Comparison of ENCODE assay signal across 31 mouse cellular contexts in genomic region chr5:100771575-100771974, GRCm38 (mm10).
"Had no signal": no experiment of that assay in that cellular context is flagged by ENCODE, and none has a peak within 500 bp of the region (broad histone marks: within the 10 kb centered on the region; RNA-seq: fewer than 3 reads in every experiment).

No protein-coding gene starts in this region.

- H3K9me3 ChIP-seq: limb, embryonic 10.5 days; limb, embryonic 12.5 days; limb, embryonic 13.5 days; limb, embryonic 15.5 days; liver, embryonic 12.5 days; liver, embryonic 13.5 days; liver, embryonic 15.5 days; lung, embryonic 15.5 days; megakaryocyte, embryonic 14.5 days; midbrain, embryonic 10.5 days; midbrain, embryonic 12.5 days; midbrain, embryonic 13.5 days; midbrain, embryonic 15.5 days had no signal

- H3K4me3 ChIP-seq: limb, embryonic 10.5 days; limb, embryonic 12.5 days; limb, embryonic 13.5 days; limb, embryonic 15.5 days; liver, embryonic 12.5 days; liver, embryonic 13.5 days; liver, embryonic 15.5 days; lung, embryonic 15.5 days; megakaryocyte, embryonic 14.5 days; midbrain, embryonic 10.5 days; midbrain, embryonic 12.5 days; midbrain, embryonic 13.5 days; midbrain, embryonic 15.5 days; myocyte had no signal

- H3K4me2 ChIP-seq: limb, embryonic 12.5 days; limb, embryonic 13.5 days; limb, embryonic 15.5 days; liver, embryonic 11.5 days; liver, embryonic 12.5 days; liver, embryonic 13.5 days; liver, embryonic 15.5 days; lung, embryonic 14.5 days; lung, embryonic 15.5 days; midbrain, embryonic 11.5 days; midbrain, embryonic 12.5 days; midbrain, embryonic 13.5 days; midbrain, embryonic 15.5 days had no signal

- DNase-seq: left cerebral cortex, postnatal 4 days; liver; liver, embryonic 13.5 days; liver, postnatal 0 days; lung, adult 18-20 months; lung, adult 2 months; lung, embryonic 14.5 days; lung, postnatal 10 days; lung, postnatal 14 days; lung, postnatal 36 days; lung, postnatal 4 days; midbrain, embryonic 14.5 days had no signal

- H3K9ac ChIP-seq: limb, embryonic 12.5 days; limb, embryonic 13.5 days; limb, embryonic 15.5 days; liver, embryonic 12.5 days; liver, embryonic 13.5 days; liver, embryonic 14.5 days; liver, embryonic 15.5 days; liver, postnatal 0 days; lung, embryonic 14.5 days; lung, embryonic 15.5 days; midbrain, embryonic 12.5 days; midbrain, embryonic 13.5 days; midbrain, embryonic 15.5 days had no signal

- ATAC-seq: liver, embryonic 12.5 days; liver, postnatal 0 days; lung, postnatal 0 days; midbrain, embryonic 13.5 days; midbrain, embryonic 15.5 days; midbrain, embryonic 16.5 days had no signal

- H3K27ac ChIP-seq: limb, embryonic 10.5 days; limb, embryonic 12.5 days; limb, embryonic 13.5 days; limb, embryonic 15.5 days; liver, embryonic 12.5 days; liver, embryonic 13.5 days; liver, embryonic 14.5 days; liver, embryonic 15.5 days; lung, embryonic 15.5 days; macrophage; midbrain, embryonic 10.5 days; midbrain, embryonic 12.5 days; midbrain, embryonic 13.5 days; midbrain, embryonic 15.5 days had no signal

- H3K4me1 ChIP-seq: limb, embryonic 10.5 days; limb, embryonic 12.5 days; limb, embryonic 13.5 days; limb, embryonic 15.5 days; liver, embryonic 12.5 days; liver, embryonic 13.5 days; liver, embryonic 15.5 days; lung, embryonic 15.5 days; midbrain, embryonic 10.5 days; midbrain, embryonic 12.5 days; midbrain, embryonic 13.5 days; midbrain, embryonic 15.5 days had no signal

- H3K27me3 ChIP-seq: limb, embryonic 12.5 days; limb, embryonic 13.5 days; limb, embryonic 15.5 days; liver, embryonic 12.5 days; liver, embryonic 13.5 days; liver, embryonic 15.5 days; lung, embryonic 15.5 days; megakaryocyte, embryonic 14.5 days; midbrain, embryonic 12.5 days; midbrain, embryonic 13.5 days; midbrain, embryonic 15.5 days had no signal
